Mouse (Mus musculus) liver, adult 2 months (tissue): ENCODE measurements at regions not wholly inside any gene's neighbourhood (a gene's known extent, or its start where the extent isn't known, plus 50 kb on each side); places are given as distances from the start of the nearest gene placed in this dataset.

ENCODE experiments used
- DNase-seq: peaks from one replicate; pipeline ENCODE4 v3.0.0-alpha.2; 2011; ENCODE audit warnings: low read depth, low spot score; ENCODE audit errors: extremely low read depth
- H3K27ac ChIP-seq: fragments of 200-500 bp; replicated peaks from 2 replicates; pipeline ENCODE4 v1.5.1; 2012; ENCODE audit warnings: low read depth, mild to moderate bottlenecking, control low read depth, inconsistent platforms, low read length; ENCODE audit not compliant: insufficient read depth
- H3K27me3 ChIP-seq: fragments of 200-500 bp; 2 replicates; pipeline ENCODE4 v1.6.1; 2012; ENCODE audit warnings: mild to moderate bottlenecking, moderate library complexity, low read length, inconsistent platforms; ENCODE audit not compliant: control insufficient read depth, insufficient read depth
- H3K36me3 ChIP-seq: fragments of 200-500 bp; 2 replicates; pipeline ENCODE4 v1.6.1; 2012; ENCODE audit warnings: low read length, inconsistent platforms; ENCODE audit not compliant: control insufficient read depth, insufficient read depth
- H3K4me1 ChIP-seq: fragments of 200-500 bp; 2 replicates; pipeline ENCODE4 v1.6.1; 2011; ENCODE audit warnings: low read length; ENCODE audit not compliant: control insufficient read depth, insufficient read depth
- H3K4me3 ChIP-seq: fragments of 200-500 bp; 2 replicates; pipeline ENCODE4 v1.5.1; 2011; ENCODE audit warnings: low read depth, mild to moderate bottlenecking, control low read depth, low read length, moderate library complexity; ENCODE audit not compliant: insufficient read depth
- H3K79me2 ChIP-seq: fragments of 200-500 bp; 2 replicates; pipeline ENCODE4 v1.6.1; 2012; ENCODE audit warnings: inconsistent platforms, mild to moderate bottlenecking, low read length, moderate library complexity; ENCODE audit not compliant: control insufficient read depth, insufficient read depth
- H3K9ac ChIP-seq: fragments of 200-500 bp; 2 replicates; pipeline ENCODE4 v1.6.1; 2012; ENCODE audit warnings: low read depth, mild to moderate bottlenecking, control low read depth, inconsistent platforms, low read length
- CTCF ChIP-seq: fragments of 200-500 bp; IDR thresholded peaks from 2 replicates; pipeline ENCODE4 v1.5.1; 2011; ENCODE audit warnings: low read depth, low read length, control low read depth
- POLR2A ChIP-seq: fragments of 200-500 bp; IDR thresholded peaks from 2 replicates; pipeline ENCODE4 v1.6.1; 2011; ENCODE audit warnings: low read length, control low read depth; ENCODE audit not compliant: insufficient read depth; ENCODE audit errors: extremely low read depth
- WGBS: fragments of 180-500 bp; shearing (Covaris S2); methylation state at CpG from one replicate; pipeline ENCODE4 v1.1.7; 2018; 5-methylcytosine and 5-hydroxymethylcytosine counted together

DNA sequence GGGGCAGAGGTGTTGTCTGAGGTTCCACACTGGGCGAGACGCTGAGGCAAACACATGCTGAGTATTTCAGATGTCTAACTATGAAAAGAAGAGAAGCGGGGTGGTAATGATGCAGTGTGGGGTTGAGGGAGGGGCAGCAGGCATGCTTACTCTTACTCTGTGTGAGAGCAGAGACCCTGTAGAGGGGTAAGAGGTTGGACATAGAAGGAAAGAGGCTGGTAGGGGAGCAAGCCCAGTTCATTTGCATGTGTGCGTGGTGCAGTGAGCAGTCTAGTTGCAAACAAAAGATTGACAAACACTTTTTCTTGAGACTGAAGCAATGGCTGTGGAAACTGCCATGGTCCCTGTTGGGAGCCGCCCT is 122.5 kb upstream of the Arglu1 start:
- Histone ChIP-seq H3K27ac (no peak overlapping the region), H3K4me3 (no peak overlapping the region), H3K36me3 (no peaks in the 10 kb centered on the region), H3K4me1 (no peaks in the 10 kb centered on the region), H3K9ac (no peak overlapping the region), H3K79me2 (no peaks in the 10 kb centered on the region), H3K27me3 (no peaks in the 10 kb centered on the region)
- no peak for TF ChIP-seq CTCF
- DNase-seq, result no peak
- 91% methylated on average over 5 of the region's 5 CpGs for WGBS

DNA sequence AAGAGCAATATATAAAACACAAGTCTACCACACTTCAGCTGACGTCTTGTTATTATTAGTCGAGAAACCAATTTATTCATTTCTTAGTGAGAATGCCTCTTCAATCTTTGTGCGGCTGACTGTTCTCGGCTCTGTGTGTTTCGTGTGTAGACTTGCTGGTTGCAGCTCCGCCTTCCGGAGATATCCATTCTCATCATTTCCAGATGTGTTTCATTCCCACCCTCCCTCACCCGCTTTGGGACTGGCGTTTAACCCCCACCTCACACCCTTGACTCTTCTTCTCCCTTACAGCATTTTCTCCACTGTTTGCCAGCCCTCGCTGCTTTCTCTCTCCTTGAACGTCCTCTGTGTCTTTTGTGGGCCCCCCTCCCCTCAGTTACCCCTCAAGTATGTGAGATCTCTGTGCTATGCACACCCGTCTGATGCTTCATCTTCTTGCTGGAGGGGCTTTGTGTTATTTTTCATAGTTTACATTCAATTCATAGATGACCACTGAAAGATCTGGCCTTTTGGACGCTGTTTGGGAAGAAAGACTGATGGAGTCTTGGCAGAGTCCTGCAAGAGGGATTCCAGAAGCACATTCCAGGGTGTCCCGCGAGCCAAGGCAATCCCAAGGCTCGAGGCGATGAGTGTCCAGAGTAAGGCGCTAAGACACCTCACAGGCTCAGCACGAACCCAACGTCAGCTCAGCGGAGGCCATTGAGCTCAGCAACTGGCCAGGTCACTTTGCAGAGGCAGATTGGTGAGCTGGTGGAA is 121.9 kb upstream of the Arglu1 start:
- Histone ChIP-seq H3K9ac (no peak overlapping the region), H3K79me2 (no peaks in the 10 kb centered on the region), H3K4me3 (no peak overlapping the region), H3K36me3 (no peaks in the 10 kb centered on the region), H3K27me3 (no peaks in the 10 kb centered on the region), H3K4me1 (no peaks in the 10 kb centered on the region), H3K27ac (no peak overlapping the region)
- no peak for TF ChIP-seq POLR2A
- TF ChIP-seq CTCF, result no peak
- 84% methylated on average over 21 of the region's 21 CpGs for WGBS
- no peak for DNase-seq

DNA sequence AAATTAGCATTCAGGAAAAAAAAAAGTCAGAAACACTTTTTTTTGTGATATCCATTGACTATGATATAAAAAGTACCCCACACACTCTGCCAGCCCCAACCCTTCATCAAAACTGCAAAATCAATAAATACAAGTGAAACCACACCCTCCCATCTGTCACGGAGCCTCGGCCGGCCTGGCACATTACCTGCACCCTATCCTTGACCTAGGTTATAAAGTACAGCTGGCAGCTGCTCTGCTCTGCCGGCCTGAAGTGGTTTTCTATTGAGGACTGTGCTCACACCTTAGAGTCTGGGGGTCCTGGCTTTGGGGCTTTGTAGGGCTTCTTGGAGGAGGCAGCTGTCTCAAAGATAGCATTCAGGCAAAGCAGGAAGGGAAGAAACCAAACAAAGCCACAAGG is 120.6 kb upstream of the Arglu1 start:
- DNase-seq, result no peak
- Histone ChIP-seq H3K79me2 (no peaks in the 10 kb centered on the region), H3K36me3 (no peaks in the 10 kb centered on the region), H3K27ac (no peak overlapping the region), H3K27me3 (no peaks in the 10 kb centered on the region), H3K4me1 (no peaks in the 10 kb centered on the region), H3K4me3 (no peak overlapping the region), H3K9ac (no peak overlapping the region)
- TF ChIP-seq POLR2A (no peak), CTCF (no peak)
- WGBS, result 32% methylated on average over 4 of the region's 4 CpGs

DNA sequence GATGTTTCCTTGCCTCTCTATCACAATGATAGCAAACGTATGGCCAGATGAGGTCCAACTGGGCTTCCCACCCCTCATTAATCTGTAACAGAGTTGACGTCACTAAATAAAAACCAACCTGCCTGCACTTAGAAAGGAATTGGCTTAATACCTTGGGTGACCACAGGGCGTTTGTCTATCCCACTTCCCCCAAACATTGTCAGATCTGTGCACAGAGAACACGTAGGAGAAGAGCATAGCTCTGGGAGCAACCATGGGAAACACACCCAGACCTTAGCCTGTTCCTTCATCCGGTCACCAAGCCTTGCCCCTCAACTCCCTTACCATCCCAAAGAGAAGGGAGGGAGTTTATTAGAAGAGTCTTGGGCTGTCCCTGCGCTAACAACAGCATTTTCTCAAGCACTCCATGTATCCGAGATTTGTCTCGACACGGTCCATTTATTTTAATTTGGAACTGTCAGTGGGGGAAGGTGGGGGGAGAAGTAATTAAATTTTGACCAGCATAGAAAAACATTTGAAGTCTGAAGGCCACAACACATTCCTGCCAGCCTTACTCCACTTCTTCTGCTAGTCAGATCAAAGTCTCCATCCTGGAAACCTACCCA is 119.6 kb upstream of the Arglu1 start:
- no peaks in the 10 kb centered on the region for H3K27me3 ChIP-seq
- H3K4me1 ChIP-seq, result no peaks in the 10 kb centered on the region
- TF ChIP-seq POLR2A (no peak), CTCF (no peak)
- no peak overlapping the region for H3K27ac ChIP-seq
- H3K79me2 ChIP-seq, result no peaks in the 10 kb centered on the region
- no peaks in the 10 kb centered on the region for H3K36me3 ChIP-seq
- no peak for DNase-seq
- no peak overlapping the region for H3K4me3 ChIP-seq
- 83% methylated on average over 9 of the region's 9 CpGs for WGBS
- no peak overlapping the region for H3K9ac ChIP-seq

DNA sequence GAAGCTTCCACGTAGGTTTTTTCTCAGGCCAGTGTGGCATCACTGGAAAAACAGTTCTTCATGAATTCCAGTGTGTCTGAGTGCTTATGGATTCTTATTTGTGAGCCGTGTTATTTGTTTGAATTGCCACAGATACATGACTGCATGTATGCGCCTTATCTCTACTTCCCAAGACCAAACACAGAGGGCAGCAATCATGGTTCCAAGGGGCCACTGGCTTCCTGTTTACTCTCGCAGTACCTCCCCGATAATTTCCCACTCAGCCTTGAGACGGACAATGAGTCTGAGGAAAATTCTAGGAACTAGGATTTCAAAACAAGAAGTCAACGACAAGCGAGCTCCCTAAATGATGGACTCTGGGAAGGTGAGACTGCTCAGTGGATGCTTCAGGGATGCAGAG is 119.0 kb upstream of the Arglu1 start:
- TF ChIP-seq CTCF, result no peak
- no peak for TF ChIP-seq POLR2A
- WGBS, result 69% methylated on average over 8 of the region's 8 CpGs
- no peak for DNase-seq

DNA sequence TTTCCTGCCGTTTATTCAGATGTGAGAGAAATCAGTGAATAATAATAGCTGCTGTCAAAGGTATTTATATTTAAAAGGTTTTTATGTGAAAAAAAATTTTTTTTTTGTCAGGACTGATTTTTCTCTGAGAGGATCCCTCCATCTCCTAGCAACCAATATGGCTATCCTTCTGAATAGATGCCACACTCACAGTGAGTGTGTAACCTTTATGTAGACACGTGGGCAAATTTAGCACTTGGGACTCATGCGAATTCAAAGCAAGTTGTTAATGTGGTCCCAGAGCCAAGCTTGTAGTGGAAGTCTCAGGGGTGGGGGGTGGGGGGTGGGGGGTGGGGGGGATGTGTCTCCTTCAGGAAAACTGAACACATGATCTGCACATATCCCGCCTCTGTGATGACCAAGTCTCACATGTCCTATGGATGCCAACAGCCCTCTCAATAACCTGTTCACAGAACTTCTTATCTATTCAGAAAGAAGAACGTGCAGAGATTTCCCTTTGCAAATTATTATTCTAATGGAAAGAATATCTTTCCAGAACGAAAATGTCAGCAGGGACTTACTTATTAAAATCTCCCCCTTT is 112.5 kb upstream of the Arglu1 start:
- Histone ChIP-seq H3K27ac (no peak overlapping the region), H3K36me3 (no peaks in the 10 kb centered on the region), H3K4me3 (no peak overlapping the region), H3K79me2 (no peaks in the 10 kb centered on the region), H3K27me3 (no peaks in the 10 kb centered on the region), H3K9ac (no peak overlapping the region), H3K4me1 (no peaks in the 10 kb centered on the region)
- TF ChIP-seq POLR2A, result no peak
- WGBS, result 78% methylated on average over 6 of the region's 6 CpGs
- DNase-seq, result no peak

More for the DNA sequence above, 119.0 kb upstream of the Arglu1 start:
- H3K4me3 ChIP-seq, result no peak overlapping the region
- H3K79me2 ChIP-seq, result no peaks in the 10 kb centered on the region
- no peaks in the 10 kb centered on the region for H3K4me1 ChIP-seq
- H3K27me3 ChIP-seq, result no peaks in the 10 kb centered on the region
- H3K27ac ChIP-seq, result no peak overlapping the region
- H3K9ac ChIP-seq, result no peak overlapping the region
- H3K36me3 ChIP-seq, result no peaks in the 10 kb centered on the region
